Comparison of ENCODE assay signal across 11 mouse cellular contexts in the genomic region with DNA sequence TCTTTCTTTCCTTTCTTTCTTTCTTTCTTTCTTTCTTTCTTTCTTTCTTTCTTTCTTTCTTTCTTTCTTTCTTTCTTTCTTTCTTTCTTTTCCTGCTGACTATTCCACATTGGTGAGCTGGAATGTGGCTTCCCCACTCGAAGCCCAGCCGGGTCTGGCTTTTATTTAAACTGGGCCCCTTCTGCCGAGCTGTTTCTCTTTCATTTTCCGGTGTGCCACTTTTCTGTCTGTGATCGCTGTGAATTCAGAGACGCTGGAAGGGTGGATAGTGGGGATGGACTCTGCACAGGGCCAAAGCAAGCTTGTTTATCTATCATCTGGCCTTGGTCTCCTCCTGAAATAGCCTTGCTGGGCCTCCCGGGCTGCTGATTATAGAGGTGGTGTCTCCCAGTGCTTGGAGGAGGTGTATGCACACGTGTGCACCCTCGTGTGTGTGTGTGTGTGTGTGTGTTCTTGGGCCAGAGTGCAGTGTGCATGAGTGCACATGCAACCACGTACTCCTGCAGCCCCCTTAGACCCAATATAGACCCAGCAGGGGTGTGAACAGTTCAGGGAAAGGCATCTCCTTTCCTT. TPM values are rescaled to one million over a fixed set of nuclear protein-coding genes. Genes with fewer than 3 reads are reported as not detected.
DNase-seq lines count a peak whose midpoint lies in the region; ATAC-seq and TF ChIP-seq lines count a peak whose summit lies in the region.
"Had no signal": no experiment of that assay in that cellular context is flagged by ENCODE, and none has a peak within 500 bp of the region (broad histone marks: within the 10 kb centered on the region; RNA-seq: fewer than 3 reads in every experiment).

No protein-coding gene starts in this region.

- peaks cover 52% of the 10 kb centered on the region for H3K4me1 ChIP-seq in kidney, embryonic 15.5 days
- peaks cover 56% of the 10 kb centered on the region for H3K4me1 ChIP-seq in embryonic facial prominence, embryonic 13.5 days
- peaks cover 0 to 9% of the 10 kb centered on the region in 2 experiments; a peak in 2 of 4 replicates for H3K4me1 ChIP-seq in liver, embryonic 14.5 days (replicated peaks; ENCODE audit: control insufficient read depth in 2 of 2, insufficient read depth in 2 of 2, low read length in 1 of 2)
- H3K4me1 ChIP-seq in thymus, adult 2 months (replicated peaks; ENCODE audit: control insufficient read depth, insufficient read depth, low read length) = peaks cover 28% of the 10 kb centered on the region

- DNase-seq in kidney, adult 9 months = no peak
- DNase-seq in adrenal gland, postnatal 10 days = peak; percentile 48
- DNase-seq in liver, embryonic 14.5 days (ENCODE audit: low read depth in 3 of 3, low spot score in 3 of 3) = no peak
- no peak for DNase-seq in cerebellum, adult 9-10 months
- DNase-seq in left cerebral cortex, postnatal 14 days (ENCODE audit: low spot score in 2 of 2) = no peak
- DNase-seq in thymus, adult 2 months = no peak
- DNase-seq: cerebellum, adult 11 months had no signal

- H3K4me2 ChIP-seq in kidney, embryonic 15.5 days = peak overlapping the region; percentile 45
- peak overlapping the region; percentile 71 for H3K4me2 ChIP-seq in embryonic facial prominence, embryonic 13.5 days
- peak overlapping the region; percentile 9 for H3K4me2 ChIP-seq in liver, embryonic 14.5 days (ENCODE audit: low read depth)

- peak overlapping the region; percentile 29 for H3K4me3 ChIP-seq in kidney, embryonic 15.5 days (replicated peaks)
- H3K4me3 ChIP-seq in embryonic facial prominence, embryonic 13.5 days = peak overlapping the region; percentile 42
- H3K4me3 ChIP-seq in liver, embryonic 14.5 days (ENCODE audit: insufficient read depth in 1 of 2, low read depth in 2 of 2, low read length in 2 of 2) = no peak overlapping the region; a peak in 1 of 4 replicates
- no peak overlapping the region for H3K4me3 ChIP-seq in thymus, adult 2 months (ENCODE audit: control insufficient read depth, insufficient read depth, low read length)

- H3K27me3 ChIP-seq in kidney, embryonic 15.5 days = 0 out of 2 replicates have a peak, but pooled peaks cover 5% of the 10 kb centered on the region
- no peaks in the 10 kb centered on the region for H3K27me3 ChIP-seq in embryonic facial prominence, embryonic 13.5 days
- H3K27me3 ChIP-seq in liver, embryonic 14.5 days (ENCODE audit: control insufficient read depth, insufficient read depth, low read length) = no peaks in the 10 kb centered on the region
- no peaks in the 10 kb centered on the region for H3K27me3 ChIP-seq in thymus, adult 2 months (ENCODE audit: control insufficient read depth, insufficient read depth, low read length)
- H3K27me3 ChIP-seq: Patski had no signal

- no peaks in the 10 kb centered on the region for H3K9me3 ChIP-seq in kidney, embryonic 15.5 days (replicated peaks)
- H3K9me3 ChIP-seq in embryonic facial prominence, embryonic 13.5 days = no peaks in the 10 kb centered on the region
- no peaks in the 10 kb centered on the region for H3K9me3 ChIP-seq in liver, embryonic 14.5 days (ENCODE audit: control insufficient read depth, low read length)

- 50% methylated on average over 10 of the region's 10 CpGs for WGBS in kidney, embryonic 15.5 days
- WGBS in embryonic facial prominence, embryonic 13.5 days = 20% methylated on average over 10 of the region's 10 CpGs
- 43% methylated on average over 10 of the region's 10 CpGs for WGBS in liver, embryonic 14.5 days (ENCODE audit: insufficient replicate concordance)
- 79% methylated on average over 10 of the region's 10 CpGs for WGBS in thymus, adult 2 months

- ATAC-seq in kidney, embryonic 15.5 days (replicated peaks; ENCODE audit: low FRiP score) = no peak
- ATAC-seq in embryonic facial prominence, embryonic 13.5 days (ENCODE audit: insufficient number of reproducible peaks, insufficient read depth, low FRiP score, low TSS enrichment, low read depth) = no peak
- peak; percentile 43 for ATAC-seq in liver, embryonic 14.5 days (ENCODE audit: insufficient read depth)
- ATAC-seq: Patski had no signal

- H3K36me3 ChIP-seq in kidney, embryonic 15.5 days = no peaks in the 10 kb centered on the region
- H3K36me3 ChIP-seq in embryonic facial prominence, embryonic 13.5 days = no peaks in the 10 kb centered on the region
- H3K36me3 ChIP-seq in liver, embryonic 14.5 days (replicated peaks; ENCODE audit: control insufficient read depth, insufficient read depth, low read depth) = no peaks in the 10 kb centered on the region
- no peaks in the 10 kb centered on the region for H3K36me3 ChIP-seq in thymus, adult 2 months (ENCODE audit: control insufficient read depth, insufficient read depth, low read length)

- no peak for TF ChIP-seq EP300 in liver, embryonic 14.5 days (IDR thresholded peaks at IDR 0.05; ENCODE audit: low read depth)

- peak overlapping the region; percentile 41 for H3K27ac ChIP-seq in kidney, embryonic 15.5 days
- peak overlapping the region; percentile 87 for H3K27ac ChIP-seq in embryonic facial prominence, embryonic 13.5 days
- no peak overlapping the region for H3K27ac ChIP-seq in liver, embryonic 14.5 days
- no peak overlapping the region for H3K27ac ChIP-seq in thymus, adult 2 months (ENCODE audit: control insufficient read depth, insufficient read depth, low read length)
- H3K27ac ChIP-seq: macrophage had no signal

- no peak for TF ChIP-seq POLR2A in thymus, adult 2 months (IDR thresholded peaks at IDR 0.05; ENCODE audit: control insufficient read depth, extremely low read depth, insufficient read depth, low read length, poor library complexity)

- intact Hi-C loops in left cerebral cortex, postnatal 14 days (cut with DNase I) = no loop called here

- TF ChIP-seq CTCF in liver, embryonic 14.5 days (IDR thresholded peaks at IDR 0.05; ENCODE audit: low read depth) = no peak
- no peak for TF ChIP-seq CTCF in thymus, adult 2 months (IDR thresholded peaks at IDR 0.05; ENCODE audit: borderline replicate concordance, control insufficient read depth, extremely low read depth, insufficient read depth, low read length, poor library complexity)

- 0 out of 2 replicates have a peak overlapping the region, but pooled peaks have one; percentile 1 for H3K9ac ChIP-seq in kidney, embryonic 15.5 days
- H3K9ac ChIP-seq in embryonic facial prominence, embryonic 13.5 days = peak overlapping the region; percentile 66
- H3K9ac ChIP-seq in liver, embryonic 14.5 days (replicated peaks) = no peak overlapping the region

RNA-seq across cellular contexts. Expression of a gene that starts 33.5 kb away (rescaled TPM):
- polyA plus RNA-seq in kidney, embryonic 15.5 days (2015; fragmentation: Nextera tagmentation; extraction: Ambion mirVana) = 120 and 126 TPM in 2 replicates
- total RNA-seq in adrenal gland, postnatal 10 days (2021) = 100 to 1,000 TPM; 115 to 146 TPM
- polyA plus RNA-seq in embryonic facial prominence, embryonic 13.5 days (2015; fragmentation: Nextera tagmentation; extraction: Ambion mirVana) = 186 and 202 TPM in 2 replicates
- polyA plus RNA-seq in liver, embryonic 14.5 days (2012; rRNA removed) = 11.8 and 14.9 TPM in 2 replicates
- 25.5 and 30.6 TPM in 2 replicates for polyA plus RNA-seq in liver, embryonic 14.5 days (2014; fragmentation: Nextera tagmentation; extraction: Ambion mirVana)
- total RNA-seq in left cerebral cortex, postnatal 14 days (2021) = 10 to 100 TPM; 62.1 to 70.5 TPM
- polyA plus RNA-seq in thymus, adult 2 months (2012; rRNA removed) = 113 and 139 TPM in 2 replicates

Comparison
In these comparisons a context has a peak if more than half of its experiments do, and no peak if none do; other contexts are left out.
1. H3K27ac ChIP-seq: peak in kidney, embryonic 15.5 days (single experiment) and embryonic facial prominence, embryonic 13.5 days (single experiment); none in liver, embryonic 14.5 days (single experiment) and thymus, adult 2 months (single experiment).
2. H3K4me2 ChIP-seq: peak in every context shown above with its lines; median percentile 71 in embryonic facial prominence, embryonic 13.5 days; 45 in kidney, embryonic 15.5 days; 9 in liver, embryonic 14.5 days.
3. H3K4me3 ChIP-seq: peak in kidney, embryonic 15.5 days (single experiment) and embryonic facial prominence, embryonic 13.5 days (single experiment); none in liver, embryonic 14.5 days (0 of 2) and thymus, adult 2 months (single experiment).